Mouse (Mus musculus) megakaryocyte, embryonic 14.5 days (primary cell): ENCODE results near the gene Rps6kb2. TPM values are rescaled to one million over a fixed set of nuclear protein-coding genes. Genes with fewer than 3 reads are reported as not detected.

ENCODE experiments used
- H3K27me3 ChIP-seq: replicated peaks from 2 replicates; pipeline ENCODE3; 2012; ENCODE audit warnings: inconsistent platforms
- H3K36me3 ChIP-seq: replicated peaks from 2 replicates; pipeline ENCODE3; 2012; ENCODE audit warnings: low read length, inconsistent platforms, mixed read lengths
- H3K4me1 ChIP-seq: 2 replicates; pipeline ENCODE4 v1.6.1; 2012; ENCODE audit warnings: inconsistent platforms
- H3K4me3 ChIP-seq: replicated peaks from 2 replicates; pipeline ENCODE3; 2012; ENCODE audit warnings: moderate library complexity, mild to moderate bottlenecking, inconsistent platforms
- H3K9me3 ChIP-seq: 2 replicates; pipeline ENCODE4 v1.6.1; 2012; ENCODE audit warnings: inconsistent platforms
- FLI1 ChIP-seq: IDR thresholded peaks from 2 replicates; pipeline ENCODE4 v1.6.1; 2012; ENCODE audit warnings: low read length, inconsistent platforms, mixed read lengths
- GATA1 ChIP-seq: IDR thresholded peaks from 3 replicates; pipeline ENCODE4 v1.6.1; 2012; ENCODE audit warnings: mixed read lengths, low read length, inconsistent platforms, borderline replicate concordance
- polyA plus RNA-seq: library from polyadenylated mRNA; stranded (reverse); fragments of >175 nt; gene quantifications from 2 replicates; pipeline ENCODE4 v1.2.3, GENCODE M21; 2012; ENCODE audit warnings: low replicate concordance; ENCODE audit not compliant: insufficient read depth

Rps6kb2 gene
- polyA plus RNA-seq, 1 experiment, result 108 TPM

DNA sequence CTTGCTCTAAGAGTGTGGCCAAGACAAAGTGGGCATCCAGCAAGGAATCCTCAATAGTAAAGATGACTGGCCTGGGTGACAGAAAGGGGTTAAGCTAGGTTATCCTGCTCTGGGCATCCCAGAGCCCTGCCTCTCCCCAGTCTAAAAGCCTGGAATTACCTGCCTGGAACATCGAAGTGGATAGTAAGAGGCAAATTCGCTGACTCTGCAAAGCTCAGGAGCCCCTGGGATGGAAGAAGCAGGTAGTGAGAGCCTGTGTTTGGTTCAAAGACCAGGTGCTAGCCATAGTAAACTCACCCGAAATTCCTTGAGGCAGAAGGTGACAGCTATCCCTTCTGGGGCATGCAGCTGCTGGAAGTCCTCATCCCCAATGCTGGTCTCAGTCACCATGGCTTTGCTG lies 34.0 kb upstream of the Rps6kb2 start:
- peaks cover 82% of the 10 kb centered on the region for H3K36me3 ChIP-seq

DNA sequence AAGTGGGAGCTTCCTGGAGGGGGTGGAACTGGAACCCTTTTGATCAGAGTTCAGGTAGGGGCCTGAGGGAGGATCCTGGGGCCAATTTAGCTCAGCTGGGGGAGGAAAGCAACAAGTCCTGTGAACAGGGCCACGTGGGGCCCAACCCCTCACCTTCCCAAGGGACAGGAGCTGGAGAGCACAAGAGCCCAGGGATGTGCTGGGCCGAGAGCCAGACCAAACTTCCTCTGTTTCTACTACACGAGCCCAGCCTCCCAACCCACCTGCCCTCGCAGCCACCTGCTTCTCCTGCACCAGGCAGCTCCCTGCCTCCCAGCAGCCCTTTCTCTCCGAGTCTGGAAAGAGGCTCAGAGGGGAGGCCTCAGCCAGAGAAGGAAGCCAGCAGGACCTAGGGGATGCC lies 33.4 kb upstream of the Rps6kb2 start:
- Histone ChIP-seq H3K27me3 (no peaks in the 10 kb centered on the region), H3K4me3 (no peak overlapping the region), H3K9me3 (no peaks in the 10 kb centered on the region), H3K4me1 (peaks cover 82% of the 10 kb centered on the region), H3K36me3 (peaks cover 82% of the 10 kb centered on the region)
- TF ChIP-seq GATA1, result no peak
- TF ChIP-seq FLI1, result no peak

More for the DNA sequence above, 34.0 kb upstream of the Rps6kb2 start:
- Histone ChIP-seq H3K4me3 (no peak overlapping the region), H3K4me1 (peaks cover 87% of the 10 kb centered on the region), H3K27me3 (no peaks in the 10 kb centered on the region), H3K9me3 (no peaks in the 10 kb centered on the region)
- TF ChIP-seq FLI1 (no peak), GATA1 (no peak)

GRCm38 (mm10) chr19:4196048-4196447 lies 32.9 kb upstream of the Rps6kb2 start:
- H3K4me3 ChIP-seq, result no peak overlapping the region
- H3K27me3 ChIP-seq, result no peaks in the 10 kb centered on the region
- peaks cover 82% of the 10 kb centered on the region for H3K36me3 ChIP-seq
- peaks cover 82% of the 10 kb centered on the region for H3K4me1 ChIP-seq
- TF ChIP-seq FLI1, result no peak
- TF ChIP-seq GATA1, result no peak
- no peaks in the 10 kb centered on the region for H3K9me3 ChIP-seq

DNA sequence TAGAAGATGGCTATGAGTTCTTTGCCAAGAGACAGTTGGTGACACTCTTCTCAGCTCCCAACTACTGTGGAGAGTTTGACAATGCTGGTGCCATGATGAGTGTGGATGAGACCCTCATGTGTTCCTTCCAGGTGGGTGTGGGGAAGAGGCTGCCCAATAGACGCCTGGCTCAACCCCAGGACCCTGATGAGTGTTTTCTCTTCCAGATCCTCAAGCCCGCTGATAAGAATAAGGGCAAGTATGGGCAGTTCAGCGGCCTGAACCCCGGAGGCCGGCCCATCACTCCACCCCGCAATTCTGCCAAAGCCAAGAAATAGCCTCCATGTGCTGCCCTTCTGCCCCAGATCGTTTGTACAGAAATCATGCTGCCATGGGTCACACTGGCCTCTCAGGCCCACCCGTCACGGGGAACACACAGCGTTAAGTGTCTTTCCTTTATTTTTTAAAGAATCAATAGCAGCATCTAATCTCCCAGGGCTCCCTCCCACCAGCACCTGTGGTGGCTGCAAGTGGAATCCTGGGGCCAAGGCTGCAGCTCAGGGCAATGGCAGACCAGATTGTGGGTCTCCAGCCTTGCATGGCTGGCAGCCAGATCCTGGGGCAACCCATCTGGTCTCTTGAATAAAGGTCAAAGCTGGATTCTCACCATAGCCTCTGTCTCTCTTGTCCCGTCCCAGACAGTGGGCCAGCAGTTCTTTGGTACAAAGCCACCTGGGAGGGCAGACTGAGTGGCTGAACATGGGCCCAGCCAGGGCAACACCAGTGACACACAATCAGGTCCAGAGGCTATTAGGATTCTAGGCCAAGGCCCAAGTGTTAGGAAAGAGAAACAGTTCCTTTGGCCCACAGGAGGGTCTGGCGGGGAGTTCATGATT lies 31.9 kb upstream of the Rps6kb2 start:
- H3K4me1 ChIP-seq, result peaks cover 82% of the 10 kb centered on the region
- H3K36me3 ChIP-seq, result peaks cover 74% of the 10 kb centered on the region
- TF ChIP-seq GATA1 (no peak), FLI1 (no peak)
- H3K27me3 ChIP-seq, result no peaks in the 10 kb centered on the region
- H3K9me3 ChIP-seq, result no peaks in the 10 kb centered on the region
- peak overlapping the region; percentile 14 for H3K4me3 ChIP-seq

- peaks cover 82% of the 10 kb centered on the region for H3K4me1 ChIP-seq
- peaks cover 71% of the 10 kb centered on the region for H3K36me3 ChIP-seq
- H3K4me3 ChIP-seq, result peak overlapping the region; percentile 98
- H3K27me3 ChIP-seq, result no peaks in the 10 kb centered on the region
- H3K9me3 ChIP-seq, result no peaks in the 10 kb centered on the region
- TF ChIP-seq GATA1, result no peak
- no peak for TF ChIP-seq FLI1
These were observed 31.0 kb upstream of the Rps6kb2 start for GRCm38 (mm10) chr19:4194021-4194724.

- H3K4me3 ChIP-seq, result peak overlapping the region; percentile 98
- no peaks in the 10 kb centered on the region for H3K9me3 ChIP-seq
- peaks cover 87% of the 10 kb centered on the region for H3K4me1 ChIP-seq
- H3K27me3 ChIP-seq, result no peaks in the 10 kb centered on the region
- TF ChIP-seq FLI1 (no peak), GATA1 (no peak)
- H3K36me3 ChIP-seq, result peaks cover 69% of the 10 kb centered on the region
These were observed 30.0 kb upstream of the Rps6kb2 start for GRCm38 (mm10) chr19:4193129-4193528.

- H3K4me3 ChIP-seq, result peak overlapping the region; percentile 98
- TF ChIP-seq FLI1 (no peak), GATA1 (no peak)
- H3K36me3 ChIP-seq, result peaks cover 69% of the 10 kb centered on the region
- peaks cover 88% of the 10 kb centered on the region for H3K4me1 ChIP-seq
- H3K9me3 ChIP-seq, result no peaks in the 10 kb centered on the region
- no peaks in the 10 kb centered on the region for H3K27me3 ChIP-seq
These were observed 29.3 kb upstream of the Rps6kb2 start for GRCm38 (mm10) chr19:4192251-4192985.

DNA sequence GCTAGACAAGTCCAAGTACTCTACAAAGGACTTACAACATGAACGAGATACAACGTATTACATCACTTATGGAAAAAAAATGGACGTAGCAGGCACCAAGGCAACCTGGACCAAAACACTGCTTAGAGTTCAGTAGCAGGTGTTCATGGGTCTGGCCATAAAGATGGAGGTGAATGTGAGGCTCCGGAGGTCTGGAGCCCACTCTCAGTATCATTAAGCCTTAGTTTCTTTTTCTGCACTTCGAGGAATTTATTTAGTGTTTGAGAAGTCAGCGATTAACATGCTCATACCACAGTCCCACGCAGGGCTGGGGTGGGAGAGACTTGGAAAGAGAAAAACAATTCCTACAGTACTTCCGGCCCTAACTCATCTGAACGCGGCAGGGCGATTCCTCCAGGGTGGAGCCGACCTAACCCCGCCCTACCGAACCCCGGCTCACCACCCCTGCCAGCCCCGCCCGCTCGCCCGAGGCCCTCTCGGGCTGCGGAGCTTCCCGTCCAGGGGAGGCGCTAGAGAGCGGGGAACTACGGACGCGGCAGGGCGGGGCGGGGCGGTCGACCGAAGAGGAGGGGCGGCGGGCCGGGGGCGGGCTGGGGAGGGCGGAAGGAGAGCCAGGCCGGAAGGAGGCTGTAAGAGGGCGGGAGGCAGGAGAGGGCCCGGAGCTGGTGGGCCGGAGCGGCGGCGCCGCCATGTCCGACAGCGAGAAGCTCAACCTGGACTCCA lies 28.5 kb upstream of the Rps6kb2 start, which contains the start of gene Ppp1ca:
Gene Ppp1ca, plus strand, starts transcription at position 538 of the 723 bp plus-strand sequence.
- Histone ChIP-seq H3K27me3 (no peaks in the 10 kb centered on the region), H3K4me3 (peak within 1 kb of the TSS; percentile 98), H3K36me3 (peaks cover 68% of the 10 kb centered on the region), H3K9me3 (no peaks in the 10 kb centered on the region), H3K4me1 (peaks cover 88% of the 10 kb centered on the region)
- no peak for TF ChIP-seq GATA1
- TF ChIP-seq FLI1, result no peak

GRCm38 (mm10) chr19:4190831-4191334 lies 27.7 kb upstream of the Rps6kb2 start, which contains the start of gene Tbc1d10c:
Tbc1d10c (minus strand) TSS chr19:4191284.
- TF ChIP-seq GATA1 (no peak), FLI1 (no peak)
- Histone ChIP-seq H3K4me3 (peak within 1 kb of the TSS; percentile 98), H3K36me3 (peaks cover 60% of the 10 kb centered on the region), H3K4me1 (peaks cover 88% of the 10 kb centered on the region), H3K27me3 (no peaks in the 10 kb centered on the region), H3K9me3 (no peaks in the 10 kb centered on the region)
